Mouse (Mus musculus): ENCODE results near the gene Glis3. TPM values are rescaled to one million over a fixed set of nuclear protein-coding genes. Genes with fewer than 3 reads are reported as not detected.

The Glis3 gene
- polyA plus RNA-seq, 1 experiment from 2014 or later = 1.9 TPM

GRCm38 (mm10) chr19:28527446-28527845 lies 152.4 kb downstream of the Glis3 start:
- H3K9ac ChIP-seq (ENCODE audit: low read length) = no peak overlapping the region
- H3K9me3 ChIP-seq (ENCODE audit: control insufficient read depth, low read length) = no peaks in the 10 kb centered on the region
- H3K36me3 ChIP-seq (ENCODE audit: control insufficient read depth, insufficient read depth, low read length) = no peaks in the 10 kb centered on the region
- H3K4me2 ChIP-seq (ENCODE audit: low read length) = no peak overlapping the region
- H3K27ac ChIP-seq (ENCODE audit: low read depth) = no peak overlapping the region
- DNase-seq (ENCODE audit: low spot score) = peak; percentile 29
- no peak overlapping the region for H3K4me3 ChIP-seq (ENCODE audit: low read depth, low read length)
- no peak for ATAC-seq (replicated peaks; ENCODE audit: low FRiP score, low TSS enrichment, low read depth)
- WGBS = 96% methylated on average over 5 of the region's 5 CpGs
- no peaks in the 10 kb centered on the region for H3K4me1 ChIP-seq (replicated peaks; ENCODE audit: control insufficient read depth, insufficient read depth, low read length)
- no peaks in the 10 kb centered on the region for H3K27me3 ChIP-seq (replicated peaks; ENCODE audit: control insufficient read depth, insufficient read depth, low read length)

GRCm38 (mm10) chr19:28525331-28525730 lies 154.5 kb downstream of the Glis3 start:
- WGBS = 95% methylated on average over 3 of the region's 3 CpGs
- H3K4me1 ChIP-seq (replicated peaks; ENCODE audit: control insufficient read depth, insufficient read depth, low read length) = 0 out of 2 replicates have a peak, but pooled peaks cover 1% of the 10 kb centered on the region
- no peak for ATAC-seq (replicated peaks; ENCODE audit: low FRiP score, low TSS enrichment, low read depth)

GRCm38 (mm10) chr19:28522289-28522688 lies 157.6 kb downstream of the Glis3 start:
- 78% methylated on average over 3 of the region's 3 CpGs for WGBS
- H3K9ac ChIP-seq (ENCODE audit: low read length) = no peak overlapping the region
- H3K9me3 ChIP-seq (ENCODE audit: control insufficient read depth, low read length) = no peaks in the 10 kb centered on the region
- no peaks in the 10 kb centered on the region for H3K27me3 ChIP-seq (replicated peaks; ENCODE audit: control insufficient read depth, insufficient read depth, low read length)
- no peak overlapping the region for H3K27ac ChIP-seq (ENCODE audit: low read depth)
- DNase-seq (ENCODE audit: low spot score) (no peak), ATAC-seq (replicated peaks; ENCODE audit: low FRiP score, low TSS enrichment, low read depth) (no peak)
- H3K36me3 ChIP-seq (ENCODE audit: control insufficient read depth, insufficient read depth, low read length) = no peaks in the 10 kb centered on the region
- no peak overlapping the region for H3K4me3 ChIP-seq (ENCODE audit: low read depth, low read length)
- peaks cover 9% of the 10 kb centered on the region; the same call in 1 of the 2 replicates for H3K4me1 ChIP-seq (replicated peaks; ENCODE audit: control insufficient read depth, insufficient read depth, low read length)
- H3K4me2 ChIP-seq (ENCODE audit: low read length) = no peak overlapping the region

More at GRCm38 (mm10) chr19:28525331-28525730, 154.5 kb downstream of the Glis3 start:
- Histone ChIP-seq H3K27me3 (replicated peaks; ENCODE audit: control insufficient read depth, insufficient read depth, low read length) (no peaks in the 10 kb centered on the region), H3K4me3 (ENCODE audit: low read depth, low read length) (no peak overlapping the region), H3K4me2 (ENCODE audit: low read length) (no peak overlapping the region), H3K9me3 (ENCODE audit: control insufficient read depth, low read length) (no peaks in the 10 kb centered on the region), H3K27ac (ENCODE audit: low read depth) (no peak overlapping the region), H3K9ac (ENCODE audit: low read length) (no peak overlapping the region), H3K36me3 (ENCODE audit: control insufficient read depth, insufficient read depth, low read length) (no peaks in the 10 kb centered on the region)
- DNase-seq (ENCODE audit: low spot score) = no peak

GRCm38 (mm10) chr19:28520761-28521181 lies 159.1 kb downstream of the Glis3 start:
- H3K4me1 ChIP-seq (replicated peaks; ENCODE audit: control insufficient read depth, insufficient read depth, low read length) = peaks cover 9% of the 10 kb centered on the region; the same call in 1 of the 2 replicates
- no peaks in the 10 kb centered on the region for H3K36me3 ChIP-seq (ENCODE audit: control insufficient read depth, insufficient read depth, low read length)
- 42% methylated on average over 6 of the region's 6 CpGs for WGBS
- H3K9ac ChIP-seq (ENCODE audit: low read length) = no peak overlapping the region
- DNase-seq (ENCODE audit: low spot score) (peak; percentile 53), ATAC-seq (replicated peaks; ENCODE audit: low FRiP score, low TSS enrichment, low read depth) (0 out of 2 replicates have a peak, but pooled peaks have one; percentile 42)
- no peaks in the 10 kb centered on the region for H3K9me3 ChIP-seq (ENCODE audit: control insufficient read depth, low read length)
- H3K27ac ChIP-seq (ENCODE audit: low read depth) = peak overlapping the region; percentile 11; the same call in 1 of the 2 replicates
- no peak overlapping the region for H3K4me3 ChIP-seq (ENCODE audit: low read depth, low read length)
- no peak overlapping the region for H3K4me2 ChIP-seq (ENCODE audit: low read length)
- no peaks in the 10 kb centered on the region for H3K27me3 ChIP-seq (replicated peaks; ENCODE audit: control insufficient read depth, insufficient read depth, low read length)

- Histone ChIP-seq H3K4me1 (replicated peaks; ENCODE audit: control insufficient read depth, insufficient read depth, low read length) (peaks cover 9% of the 10 kb centered on the region; the same call in 1 of the 2 replicates), H3K27ac (ENCODE audit: low read depth) (0 out of 2 replicates have a peak overlapping the region, but pooled peaks have one; percentile 11), H3K4me2 (ENCODE audit: low read length) (no peak overlapping the region), H3K9me3 (ENCODE audit: control insufficient read depth, low read length) (no peaks in the 10 kb centered on the region), H3K36me3 (ENCODE audit: control insufficient read depth, insufficient read depth, low read length) (no peaks in the 10 kb centered on the region), H3K9ac (ENCODE audit: low read length) (no peak overlapping the region), H3K4me3 (ENCODE audit: low read depth, low read length) (no peak overlapping the region), H3K27me3 (replicated peaks; ENCODE audit: control insufficient read depth, insufficient read depth, low read length) (no peaks in the 10 kb centered on the region)
- DNase-seq (ENCODE audit: low spot score) (peak; percentile 52), ATAC-seq (replicated peaks; ENCODE audit: low FRiP score, low TSS enrichment, low read depth) (0 out of 2 replicates have a peak, but pooled peaks have one; percentile 3)
- WGBS = 75% methylated on average over 8 of the region's 8 CpGs
Observed at GRCm38 (mm10) chr19:28520128-28520745, 159.6 kb downstream of the Glis3 start.

GRCm38 (mm10) chr19:28519296-28519695 lies 160.6 kb downstream of the Glis3 start:
- no peak for ATAC-seq (replicated peaks; ENCODE audit: low FRiP score, low TSS enrichment, low read depth)
- no peak for DNase-seq (ENCODE audit: low spot score)
- Histone ChIP-seq H3K27ac (ENCODE audit: low read depth) (no peak overlapping the region), H3K4me2 (ENCODE audit: low read length) (no peak overlapping the region), H3K9ac (ENCODE audit: low read length) (no peak overlapping the region), H3K27me3 (replicated peaks; ENCODE audit: control insufficient read depth, insufficient read depth, low read length) (no peaks in the 10 kb centered on the region), H3K4me3 (ENCODE audit: low read depth, low read length) (no peak overlapping the region), H3K36me3 (ENCODE audit: control insufficient read depth, insufficient read depth, low read length) (no peaks in the 10 kb centered on the region), H3K4me1 (replicated peaks; ENCODE audit: control insufficient read depth, insufficient read depth, low read length) (peaks cover 9% of the 10 kb centered on the region; the same call in 1 of the 2 replicates), H3K9me3 (ENCODE audit: control insufficient read depth, low read length) (no peaks in the 10 kb centered on the region)
- WGBS = 77% methylated on average over 3 of the region's 3 CpGs

GRCm38 (mm10) chr19:28518846-28519245 lies 161.0 kb downstream of the Glis3 start:
- peak; percentile 33 for DNase-seq (ENCODE audit: low spot score)
- 74% methylated on average over 6 of the region's 6 CpGs for WGBS
- H3K4me1 ChIP-seq (replicated peaks; ENCODE audit: control insufficient read depth, insufficient read depth, low read length) = peaks cover 9% of the 10 kb centered on the region; the same call in 1 of the 2 replicates
- no peak for ATAC-seq (replicated peaks; ENCODE audit: low FRiP score, low TSS enrichment, low read depth)
- H3K27ac ChIP-seq (ENCODE audit: low read depth) = no peak overlapping the region
- H3K4me3 ChIP-seq (ENCODE audit: low read depth, low read length) = no peak overlapping the region
- H3K36me3 ChIP-seq (ENCODE audit: control insufficient read depth, insufficient read depth, low read length) = no peaks in the 10 kb centered on the region
- H3K4me2 ChIP-seq (ENCODE audit: low read length) = no peak overlapping the region
- H3K27me3 ChIP-seq (replicated peaks; ENCODE audit: control insufficient read depth, insufficient read depth, low read length) = no peaks in the 10 kb centered on the region
- no peak overlapping the region for H3K9ac ChIP-seq (ENCODE audit: low read length)
- H3K9me3 ChIP-seq (ENCODE audit: control insufficient read depth, low read length) = no peaks in the 10 kb centered on the region

- H3K27me3 ChIP-seq (replicated peaks; ENCODE audit: control insufficient read depth, insufficient read depth, low read length) = no peaks in the 10 kb centered on the region
- no peak overlapping the region for H3K4me3 ChIP-seq (ENCODE audit: low read depth, low read length)
- no peak overlapping the region for H3K4me2 ChIP-seq (ENCODE audit: low read length)
- no peaks in the 10 kb centered on the region for H3K9me3 ChIP-seq (ENCODE audit: control insufficient read depth, low read length)
- DNase-seq (ENCODE audit: low spot score) = peak; percentile 48
- WGBS = 64% methylated on average over 5 of the region's 5 CpGs
- peak overlapping the region; percentile 71; the same call in 1 of the 2 replicates for H3K27ac ChIP-seq (ENCODE audit: low read depth)
- no peak for ATAC-seq (replicated peaks; ENCODE audit: low FRiP score, low TSS enrichment, low read depth)
- no peaks in the 10 kb centered on the region for H3K36me3 ChIP-seq (ENCODE audit: control insufficient read depth, insufficient read depth, low read length)
- H3K9ac ChIP-seq (ENCODE audit: low read length) = no peak overlapping the region
- H3K4me1 ChIP-seq (replicated peaks; ENCODE audit: control insufficient read depth, insufficient read depth, low read length) = peaks cover 9% of the 10 kb centered on the region; the same call in 1 of the 2 replicates
Observed at GRCm38 (mm10) chr19:28518266-28518665, 161.6 kb downstream of the Glis3 start.
